Mouse (Mus musculus): Measurements from ENCODE around the gene Slc1a6. TPM values are rescaled to one million over a fixed set of nuclear protein-coding genes. Genes with fewer than 3 reads are reported as not detected.
"Not testable (repeated sequence)": the region's sequence is repeated elsewhere in the genome, so short reads cannot be mapped to it uniquely, and the experiment has no call there.

The Slc1a6 gene
- polyA plus RNA-seq, 1 experiment from 2014 or later: not detected

- Histone ChIP-seq H3K4me3 (ENCODE audit: inconsistent target) (no peak overlapping the region), H3K79me2 (ENCODE audit: inconsistent target) (no peaks in the 10 kb centered on the region), H3K27ac (no peak overlapping the region), H3K36me3 (ENCODE audit: inconsistent target) (no peaks in the 10 kb centered on the region)
- WGBS (ENCODE audit: missing documents): 70% methylated on average over 2 of the region's 2 CpGs
These were observed 21.2 kb downstream of the Slc1a6 start for GRCm38 (mm10) chr10:78801449-78801848.

- 86% methylated on average over 6 of the region's 6 CpGs for WGBS (ENCODE audit: missing documents)
These were observed 32.2 kb downstream of the Slc1a6 start for GRCm38 (mm10) chr10:78812358-78813060.

GRCm38 (mm10) chr10:78840456-78840855, 60.2 kb downstream of the Slc1a6 start:
- H3K4me3 ChIP-seq (ENCODE audit: inconsistent target); H3K27ac ChIP-seq; H3K79me2 ChIP-seq (ENCODE audit: inconsistent target); H3K36me3 ChIP-seq (ENCODE audit: inconsistent target): not testable (repeated sequence)
- 94% methylated on average over 12 of the region's 12 CpGs for WGBS (ENCODE audit: missing documents)

More at GRCm38 (mm10) chr10:78812358-78813060, 32.2 kb downstream of the Slc1a6 start:
- Histone ChIP-seq H3K79me2 (ENCODE audit: inconsistent target) (no peaks in the 10 kb centered on the region), H3K27ac (no peak overlapping the region), H3K36me3 (ENCODE audit: inconsistent target) (no peaks in the 10 kb centered on the region), H3K4me3 (ENCODE audit: inconsistent target) (no peak overlapping the region)

- no peak within 1 kb of the TSS for H3K4me3 ChIP-seq (ENCODE audit: inconsistent target)
- 89% methylated on average over 2 of the region's 2 CpGs for WGBS (ENCODE audit: missing documents)
- H3K79me2 ChIP-seq (ENCODE audit: inconsistent target): no peaks in the 10 kb centered on the region
- H3K27ac ChIP-seq: no peak within 1 kb of the TSS
- H3K36me3 ChIP-seq (ENCODE audit: inconsistent target): no peaks in the 10 kb centered on the region
These were observed 71.8 kb downstream of the Slc1a6 start, which contains the start of gene Olfr1356 for GRCm38 (mm10) chr10:78852066-78852465. Gene Olfr1356, minus strand, starts transcription at chr10:78852166.

Other genes starting within 250 kb of the Slc1a6 start
- gene Ilvbl, start 206.2 kb upstream of the Slc1a6 start, polyA plus RNA-seq (2018): 15.2 to 39.5 TPM (median 37.4 TPM) in 3 replicates
- gene Syde1, start 188.5 kb upstream of the Slc1a6 start, polyA plus RNA-seq (2018): 0.77 to 1.7 TPM (median 1.5 TPM) in 3 replicates
- not detected in 3 replicates for gene Olfr1357, start 162.4 kb upstream of the Slc1a6 start, polyA plus RNA-seq (2018)
- not detected in 3 replicates for gene Casp14, start 62.2 kb upstream of the Slc1a6 start, polyA plus RNA-seq (2018)
- not detected in 3 replicates for gene Ccdc105, start 27.4 kb upstream of the Slc1a6 start, polyA plus RNA-seq (2018)
- not detected in 3 replicates for gene Olfr1356, start 71.7 kb downstream of the Slc1a6 start, polyA plus RNA-seq (2018)
- not detected in 3 replicates for gene Olfr1355, start 95.0 kb downstream of the Slc1a6 start, polyA plus RNA-seq (2018)
- gene Olfr1354, start 132.7 kb downstream of the Slc1a6 start, polyA plus RNA-seq (2018): not detected in 3 replicates
- not detected in 3 replicates for gene Olfr8, start 170.1 kb downstream of the Slc1a6 start, polyA plus RNA-seq (2018)
- not detected in 3 replicates for gene Olfr1353, start 182.8 kb downstream of the Slc1a6 start, polyA plus RNA-seq (2018)
- gene Olfr1352, start 200.6 kb downstream of the Slc1a6 start, polyA plus RNA-seq (2018): not detected in 3 replicates
- not detected in 3 replicates for gene Olfr1351, start 232.0 kb downstream of the Slc1a6 start, polyA plus RNA-seq (2018)
- not detected in 3 replicates for gene Olfr57, start 248.2 kb downstream of the Slc1a6 start, polyA plus RNA-seq (2018)

Data from macrophage (primary cell).